In the genomic region with DNA sequence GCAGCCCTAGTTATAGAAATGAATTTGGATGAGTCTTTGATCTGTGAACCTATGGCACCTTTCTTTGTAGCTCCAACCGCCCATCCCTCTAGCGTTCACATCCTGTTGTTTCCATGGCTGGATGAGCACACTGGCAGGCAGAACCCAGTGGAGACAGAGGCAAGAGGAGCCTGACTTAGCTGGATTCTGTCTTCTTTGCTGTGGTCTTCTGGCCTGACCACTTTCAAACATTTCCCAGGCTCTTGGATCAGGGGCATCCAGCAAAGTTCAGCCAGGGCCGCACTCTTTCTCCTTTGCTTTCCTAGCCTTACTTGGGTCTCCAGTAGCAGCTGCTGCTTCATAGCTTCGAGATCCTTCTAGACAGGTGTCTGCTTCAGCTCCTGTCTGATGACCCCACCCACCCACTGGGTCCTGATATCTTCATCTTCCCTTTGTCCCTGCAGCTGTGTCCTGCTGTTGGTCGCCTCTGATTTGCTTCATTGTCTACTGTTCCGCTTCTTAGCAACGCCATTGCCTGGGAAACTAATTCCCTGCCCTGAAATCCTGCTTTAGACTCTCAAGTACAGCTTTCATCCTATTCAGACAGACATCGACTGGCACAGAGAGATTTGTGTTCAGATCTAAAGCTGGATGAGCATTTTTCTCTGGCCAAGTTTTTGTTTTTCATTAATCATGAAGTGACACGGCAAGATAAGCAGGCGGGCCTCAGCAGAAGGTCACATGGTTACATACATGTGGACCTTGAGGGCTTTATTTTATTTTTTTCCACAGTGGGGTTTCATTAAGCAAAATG, we compare ENCODE assay signal across 11 mouse cellular contexts.
A peak's percentile ranks its signal among the peaks of the same experiment; 100 is the strongest.
DNase-seq lines count a peak whose midpoint lies in the region; ATAC-seq and TF ChIP-seq lines count a peak whose summit lies in the region.
"Had no signal": no experiment of that assay in that cellular context is flagged by ENCODE, and none has a peak within 500 bp of the region (broad histone marks: within the 10 kb centered on the region; RNA-seq: fewer than 3 reads in every experiment).

No protein-coding gene starts in this region.

- no peak for ATAC-seq in frontal cortex, adult (ENCODE audit: low TSS enrichment)
- peak; percentile 71 for ATAC-seq in forebrain, postnatal 0 days
- peak; percentile 69; the same call in 1 of the 2 replicates for ATAC-seq in midbrain, embryonic 14.5 days (ENCODE audit: low FRiP score, low TSS enrichment)

- H3K4me2 ChIP-seq in forebrain, postnatal 0 days (ENCODE audit: low read depth): no peak overlapping the region
- H3K4me2 ChIP-seq in midbrain, embryonic 14.5 days (ENCODE audit: low read length): peak overlapping the region; percentile 25
- H3K4me2 ChIP-seq: liver, embryonic 15.5 days had no signal

- no peaks in the 10 kb centered on the region for H3K9me3 ChIP-seq in forebrain, postnatal 0 days (ENCODE audit: low read length)
- H3K9me3 ChIP-seq in midbrain, embryonic 14.5 days (ENCODE audit: control insufficient read depth, low read length): peaks cover 6% of the 10 kb centered on the region
- H3K9me3 ChIP-seq: liver, embryonic 15.5 days had no signal

- DNase-seq in frontal cortex, postnatal 10 days (ENCODE audit: low spot score in 2 of 2): peak; percentile 8 to 9
- DNase-seq in adrenal gland, postnatal 10 days: peak; percentile 35
- DNase-seq in forebrain, postnatal 0 days: peak; percentile 39
- DNase-seq in midbrain, embryonic 14.5 days: peak; percentile 76
- DNase-seq in gastrocnemius, postnatal 36 days: no peak
- DNase-seq in thymus, postnatal 25 days: no peak
- DNase-seq in spleen, postnatal 14 days (ENCODE audit: low spot score in 2 of 2): no peak
- DNase-seq: cerebellum, postnatal 14 days; thymus, postnatal 4 days had no signal

- H3K27me3 ChIP-seq in forebrain, postnatal 0 days (ENCODE audit: insufficient read depth, low read length): no peaks in the 10 kb centered on the region
- H3K27me3 ChIP-seq in midbrain, embryonic 14.5 days (ENCODE audit: control insufficient read depth, insufficient read depth, low read length): 0 out of 2 replicates have a peak, but pooled peaks cover 4% of the 10 kb centered on the region
- H3K27me3 ChIP-seq: liver, embryonic 15.5 days had no signal

- intact Hi-C loops in gastrocnemius, postnatal 36 days (cut with DNase I): no loop called here

- no peaks in the 10 kb centered on the region for H3K36me3 ChIP-seq in forebrain, postnatal 0 days (ENCODE audit: insufficient read depth)
- H3K36me3 ChIP-seq in midbrain, embryonic 14.5 days (ENCODE audit: control insufficient read depth, insufficient read depth, low read length): no peaks in the 10 kb centered on the region
- H3K36me3 ChIP-seq: liver, embryonic 15.5 days had no signal

- H3K4me1 ChIP-seq in forebrain, postnatal 0 days (ENCODE audit: insufficient read depth): 0 out of 2 replicates have a peak, but pooled peaks cover 5% of the 10 kb centered on the region
- H3K4me1 ChIP-seq in midbrain, embryonic 14.5 days (ENCODE audit: control insufficient read depth, insufficient read depth, low read length): peaks cover 18% of the 10 kb centered on the region; the same call in 1 of the 2 replicates
- H3K4me1 ChIP-seq: liver, embryonic 15.5 days had no signal

- no peak for TF ChIP-seq CTCF in forebrain, postnatal 0 days (IDR thresholded peaks at IDR 0.05; ENCODE audit: low read depth)

- 29% methylated on average over 10 of the region's 10 CpGs for WGBS in forebrain, postnatal 0 days
- 7% methylated on average over 10 of the region's 10 CpGs for WGBS in midbrain, embryonic 14.5 days

- H3K4me3 ChIP-seq in forebrain, postnatal 0 days (ENCODE audit: low read depth, low read length): no peak overlapping the region
- no peak overlapping the region for H3K4me3 ChIP-seq in midbrain, embryonic 14.5 days (replicated peaks; ENCODE audit: low read depth, low read length)
- H3K4me3 ChIP-seq: liver, embryonic 15.5 days had no signal

- H3K9ac ChIP-seq in forebrain, postnatal 0 days: no peak overlapping the region
- H3K9ac ChIP-seq in midbrain, embryonic 14.5 days (replicated peaks; ENCODE audit: low read length): no peak overlapping the region
- H3K9ac ChIP-seq: liver, embryonic 15.5 days had no signal

- H3K27ac ChIP-seq in forebrain, postnatal 0 days (ENCODE audit: low read depth, low read length): no peak overlapping the region
- peak overlapping the region; percentile 49 for H3K27ac ChIP-seq in midbrain, embryonic 14.5 days (replicated peaks; ENCODE audit: low read depth, low read length)
- H3K27ac ChIP-seq: liver, embryonic 15.5 days had no signal

Comparison
In these comparisons a context has a peak if more than half of its experiments do, and no peak if none do; other contexts are left out.
1. DNase-seq: peak in frontal cortex, postnatal 10 days (2 of 2), adrenal gland, postnatal 10 days (single experiment), forebrain, postnatal 0 days (single experiment) and midbrain, embryonic 14.5 days (single experiment); none in gastrocnemius, postnatal 36 days (0 of 2), thymus, postnatal 25 days (single experiment) and spleen, postnatal 14 days (0 of 2).